In the genomic region with DNA sequence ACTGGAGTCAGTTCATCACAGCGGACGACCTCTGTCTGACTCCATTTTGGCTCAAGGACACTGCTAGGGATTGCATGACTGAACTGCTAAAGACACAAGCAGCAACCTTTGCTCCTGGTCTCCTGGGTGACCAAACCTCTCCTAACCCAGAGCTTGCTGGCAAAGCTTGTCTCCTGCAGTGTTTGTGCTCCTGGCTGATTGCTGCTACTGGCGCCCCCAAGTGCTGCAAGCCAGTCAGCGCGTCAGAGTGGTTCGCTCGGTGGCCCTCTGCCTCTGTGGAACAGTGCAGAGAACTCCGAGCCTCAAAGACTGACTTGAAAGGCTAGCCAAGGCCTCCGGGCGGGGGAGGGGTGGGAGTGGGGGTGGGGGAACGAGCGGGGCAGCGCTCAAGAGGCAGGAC, we compare ENCODE assay signal across 8 mouse cellular contexts. TPM values are rescaled to one million over a fixed set of nuclear protein-coding genes. Genes with fewer than 3 reads are reported as not detected.
DNase-seq lines count a peak whose midpoint lies in the region; ATAC-seq and TF ChIP-seq lines count a peak whose summit lies in the region.

No protein-coding gene starts in this region.

- no peak overlapping the region for H3K9ac ChIP-seq in stomach, embryonic 14.5 days (replicated peaks; ENCODE audit: low read depth, low read length)

- TF ChIP-seq POLR2A in cortical plate, adult 2 months (IDR thresholded peaks at IDR 0.05; ENCODE audit: extremely low read depth, insufficient read depth, low read length) = no peak
- no peak for TF ChIP-seq POLR2A in thymus, adult 2 months (IDR thresholded peaks at IDR 0.05; ENCODE audit: control insufficient read depth, extremely low read depth, insufficient read depth, low read length, poor library complexity)

- H3K4me3 ChIP-seq in cortical plate, adult 2 months (ENCODE audit: insufficient read depth, low read length) = no peak overlapping the region
- H3K4me3 ChIP-seq in stomach, embryonic 14.5 days (ENCODE audit: low read depth, low read length) = peak overlapping the region; percentile 44
- H3K4me3 ChIP-seq in thymus, adult 2 months (ENCODE audit: control insufficient read depth, insufficient read depth, low read length) = no peak overlapping the region

- H3K4me1 ChIP-seq in cortical plate, adult 2 months (ENCODE audit: control insufficient read depth, insufficient read depth, low read length) = no peaks in the 10 kb centered on the region; the same call in 1 of the 2 replicates
- H3K4me1 ChIP-seq in stomach, embryonic 14.5 days (ENCODE audit: control insufficient read depth, insufficient read depth, low read length) = peaks cover 5% of the 10 kb centered on the region; the same call in 1 of the 2 replicates
- no peaks in the 10 kb centered on the region for H3K4me1 ChIP-seq in thymus, adult 2 months (replicated peaks; ENCODE audit: control insufficient read depth, insufficient read depth, low read length)

- H3K27ac ChIP-seq in cortical plate, adult 2 months (ENCODE audit: insufficient read depth, low read length) = no peak overlapping the region
- no peak overlapping the region for H3K27ac ChIP-seq in stomach, embryonic 14.5 days (ENCODE audit: low read length)
- no peak overlapping the region for H3K27ac ChIP-seq in thymus, adult 2 months (ENCODE audit: control insufficient read depth, insufficient read depth, low read length)

- peak; percentile 63 for ATAC-seq in megakaryocyte, adult 5-6 weeks (ENCODE audit: poor library complexity, severe bottlenecking)
- peak; percentile 54; the same call in 1 of the 2 replicates for ATAC-seq in stomach, embryonic 14.5 days (ENCODE audit: insufficient number of reproducible peaks, insufficient read depth, low FRiP score, low read depth)

- intact Hi-C loops in left cerebral cortex, postnatal 25 days (cut with DNase I) = loop anchor here (1.0 to 10.0 kb wide), 3 partner anchors 108 to 489 kb away; no protein-coding TSS in a partner anchor

- DNase-seq in adrenal gland, adult 18-20 months (ENCODE audit: low spot score in 2 of 2) = peak; percentile 14 to 40
- peak; percentile 46 for DNase-seq in gastrocnemius, postnatal 25 days
- peak; percentile 84 for DNase-seq in kidney, adult 18-20 months
- peak; percentile 61 to 75 for DNase-seq in left cerebral cortex, postnatal 25 days (ENCODE audit: low spot score in 2 of 2)
- DNase-seq in thymus, adult 2 months = no peak

- peak overlapping the region; percentile 90 for H3K4me2 ChIP-seq in stomach, embryonic 14.5 days (replicated peaks; ENCODE audit: low read depth, low read length)

- H3K27me3 ChIP-seq in stomach, embryonic 14.5 days (ENCODE audit: control insufficient read depth, insufficient read depth, low read length) = peaks cover 12% of the 10 kb centered on the region
- no peaks in the 10 kb centered on the region for H3K27me3 ChIP-seq in thymus, adult 2 months (ENCODE audit: control insufficient read depth, insufficient read depth, low read length)

- 6% methylated on average over 13 of the region's 13 CpGs for WGBS in stomach, embryonic 14.5 days
- 16% methylated on average over 13 of the region's 13 CpGs for WGBS in thymus, adult 2 months

- no peaks in the 10 kb centered on the region for H3K36me3 ChIP-seq in stomach, embryonic 14.5 days (ENCODE audit: control insufficient read depth, insufficient read depth, low read length)
- H3K36me3 ChIP-seq in thymus, adult 2 months (ENCODE audit: control insufficient read depth, insufficient read depth, low read length) = no peaks in the 10 kb centered on the region

- peak; percentile 46; the same call in 1 of the 2 replicates for TF ChIP-seq CTCF in cortical plate, adult 2 months (IDR thresholded peaks at IDR 0.05; ENCODE audit: extremely low read depth, insufficient read depth, low read length)
- no peak for TF ChIP-seq CTCF in thymus, adult 2 months (IDR thresholded peaks at IDR 0.05; ENCODE audit: borderline replicate concordance, control insufficient read depth, extremely low read depth, insufficient read depth, low read length, poor library complexity)

- no peaks in the 10 kb centered on the region for H3K9me3 ChIP-seq in stomach, embryonic 14.5 days (ENCODE audit: control insufficient read depth, low read depth, low read length)

RNA-seq across cellular contexts. Expression of gene Dkk2, which starts 1.1 kb away (rescaled TPM):
- total RNA-seq in adrenal gland, adult 18-20 months (2021) = 1 to 10 TPM; 3.6 to 3.9 TPM
- 0.35 and 0.36 TPM in 2 replicates for polyA plus RNA-seq in cortical plate, adult 2 months (2012; rRNA removed)
- total RNA-seq in gastrocnemius, postnatal 25 days (2021) = 1 to 10 TPM; 2.0 to 4.9 TPM
- total RNA-seq in left cerebral cortex, postnatal 25 days (2021) = 1 to 10 TPM in 1 of 2 experiments, under 1 TPM in 1; 0.73 to 1.1 TPM
- total RNA-seq in megakaryocyte, adult 5-6 weeks (2015) = not detected in 2 replicates
- not detected in 2 replicates for total RNA-seq in megakaryocyte, adult 5-6 weeks (2017)
- polyA plus RNA-seq in stomach, embryonic 14.5 days (2014; fragmentation: Nextera tagmentation; extraction: Ambion mirVana) = 9.6 and 11.0 TPM in 2 replicates
- polyA plus RNA-seq in thymus, adult 2 months (2012; rRNA removed) = 0.33 and 0.38 TPM in 2 replicates
